Mouse (Mus musculus) right cerebral cortex, postnatal 36 days (tissue): ENCODE data around the gene Alox8.

Experiments used
- DNase-seq, 2 experiments: peaks; one replicate each; pipeline ENCODE4 v3.0.0; 2022; ENCODE audit warnings: low spot score in 2 of 2, mixed read lengths in 1 of 2

Gene Alox8

GRCm38 (mm10) chr11:69180120-69180519 lies 17.5 kb downstream of the Alox8 start:
- no peak for DNase-seq

GRCm38 (mm10) chr11:69179512-69179911 lies 18.1 kb downstream of the Alox8 start:
- no peak for DNase-seq

GRCm38 (mm10) chr11:69178525-69178924 lies 19.1 kb downstream of the Alox8 start:
- no peak for DNase-seq

GRCm38 (mm10) chr11:69174722-69175121 lies 22.9 kb downstream of the Alox8 start:
- no peak for DNase-seq

- no peak for DNase-seq
Observed at GRCm38 (mm10) chr11:69172606-69173005, 25.0 kb downstream of the Alox8 start.

- no peak for DNase-seq
Observed at GRCm38 (mm10) chr11:69171626-69172025, 26.0 kb downstream of the Alox8 start.

- DNase-seq: peak; percentile 48 to 58
Observed at GRCm38 (mm10) chr11:69169313-69169712, 28.3 kb downstream of the Alox8 start.

- peak; percentile 30 to 38 for DNase-seq
Observed at GRCm38 (mm10) chr11:69156800-69157199, 40.8 kb downstream of the Alox8 start, which contains the start of gene Alox12b. Alox12b (plus strand) TSS chr11:69156989.

- peak in 1 of 2 experiments; percentile 29 for DNase-seq
Observed at GRCm38 (mm10) chr11:69155351-69155750, 42.3 kb downstream of the Alox8 start.

- DNase-seq: no peak
Observed at GRCm38 (mm10) chr11:69153831-69154230, 43.8 kb downstream of the Alox8 start.

- no peak for DNase-seq
Observed at GRCm38 (mm10) chr11:69151004-69151403, 46.6 kb downstream of the Alox8 start.

- DNase-seq: no peak
Observed at GRCm38 (mm10) chr11:69150444-69150843, 47.2 kb downstream of the Alox8 start.

- DNase-seq: no peak
Observed at GRCm38 (mm10) chr11:69149728-69150127, 47.9 kb downstream of the Alox8 start.

GRCm38 (mm10) chr11:69148451-69148960 lies 49.1 kb downstream of the Alox8 start:
- no peak for DNase-seq

- DNase-seq: no peak
Observed at GRCm38 (mm10) chr11:69147546-69147945, 50.1 kb downstream of the Alox8 start.

- no peak for DNase-seq
Observed at GRCm38 (mm10) chr11:69135361-69135760, 62.3 kb downstream of the Alox8 start.

GRCm38 (mm10) chr11:69134622-69134968 lies 63.0 kb downstream of the Alox8 start:
- DNase-seq: no peak
